Mouse (Mus musculus) skeletal muscle tissue, adult 2 months (tissue): ENCODE results near the gene Frmd4a.
A peak's percentile ranks its signal among the peaks of the same experiment; 100 is the strongest.

Source experiments
- DNase-seq: peaks from one replicate; pipeline ENCODE4 v3.0.0-alpha.2; 2012; ENCODE audit warnings: low read depth, low spot score

Gene Frmd4a

DNA sequence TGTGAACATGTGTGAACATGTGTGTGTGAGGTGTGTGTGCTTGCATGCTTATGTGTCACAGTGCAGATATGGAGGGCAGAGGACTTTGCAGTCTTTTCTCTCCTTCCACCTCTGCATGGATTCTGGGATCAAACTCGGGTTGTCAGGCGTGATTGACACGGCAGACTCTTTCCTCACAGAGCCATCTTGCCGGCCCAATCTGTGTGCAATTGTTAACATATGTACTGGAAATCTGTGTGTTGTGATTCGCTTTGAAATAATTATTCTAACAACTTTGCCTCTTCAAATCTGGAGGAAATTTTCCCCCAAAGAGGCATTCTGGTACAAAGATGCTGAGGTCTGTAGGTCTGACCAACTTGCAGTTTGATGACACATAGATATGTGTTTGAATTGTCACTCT is 468.7 kb downstream of the Frmd4a start:
- DNase-seq = no peak

DNA sequence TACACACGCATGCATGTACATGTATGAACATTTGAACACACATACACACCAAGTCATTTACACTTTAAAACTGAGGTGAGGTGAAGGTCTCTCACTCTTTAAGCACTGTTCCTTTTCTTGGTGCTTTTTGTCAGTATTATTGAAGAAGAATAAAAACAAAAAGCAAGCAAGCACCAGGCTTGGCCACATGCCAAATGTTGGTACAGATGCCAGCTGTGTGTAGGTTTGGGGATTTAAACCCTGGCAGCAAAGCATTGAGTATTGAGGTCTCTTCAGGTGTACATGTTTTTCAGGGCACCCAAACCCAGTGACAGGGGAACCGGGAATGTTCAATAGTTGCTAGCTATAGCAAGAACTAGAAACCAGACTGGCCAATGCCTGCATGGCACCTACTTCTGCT is 469.8 kb downstream of the Frmd4a start:
- no peak for DNase-seq

DNA sequence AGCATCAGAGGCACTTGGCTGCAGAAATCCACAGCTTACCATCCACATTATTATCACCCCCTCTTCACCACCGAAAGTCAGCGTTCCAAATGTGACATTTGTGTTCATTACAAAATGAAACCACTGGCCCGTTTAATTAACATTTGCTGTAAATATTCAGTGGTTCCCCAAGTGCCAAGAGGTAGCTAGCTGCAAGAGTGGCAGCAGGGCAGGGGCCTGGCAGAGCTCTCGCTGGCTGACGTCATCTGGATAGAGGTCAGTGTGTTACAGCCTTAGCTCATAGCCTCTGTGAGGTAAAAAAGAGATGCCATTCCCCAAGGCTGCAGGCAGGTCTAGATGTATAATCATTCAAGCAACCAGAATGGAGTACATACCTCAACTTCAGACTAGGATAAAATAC is 473.3 kb downstream of the Frmd4a start:
- no peak for DNase-seq

DNA sequence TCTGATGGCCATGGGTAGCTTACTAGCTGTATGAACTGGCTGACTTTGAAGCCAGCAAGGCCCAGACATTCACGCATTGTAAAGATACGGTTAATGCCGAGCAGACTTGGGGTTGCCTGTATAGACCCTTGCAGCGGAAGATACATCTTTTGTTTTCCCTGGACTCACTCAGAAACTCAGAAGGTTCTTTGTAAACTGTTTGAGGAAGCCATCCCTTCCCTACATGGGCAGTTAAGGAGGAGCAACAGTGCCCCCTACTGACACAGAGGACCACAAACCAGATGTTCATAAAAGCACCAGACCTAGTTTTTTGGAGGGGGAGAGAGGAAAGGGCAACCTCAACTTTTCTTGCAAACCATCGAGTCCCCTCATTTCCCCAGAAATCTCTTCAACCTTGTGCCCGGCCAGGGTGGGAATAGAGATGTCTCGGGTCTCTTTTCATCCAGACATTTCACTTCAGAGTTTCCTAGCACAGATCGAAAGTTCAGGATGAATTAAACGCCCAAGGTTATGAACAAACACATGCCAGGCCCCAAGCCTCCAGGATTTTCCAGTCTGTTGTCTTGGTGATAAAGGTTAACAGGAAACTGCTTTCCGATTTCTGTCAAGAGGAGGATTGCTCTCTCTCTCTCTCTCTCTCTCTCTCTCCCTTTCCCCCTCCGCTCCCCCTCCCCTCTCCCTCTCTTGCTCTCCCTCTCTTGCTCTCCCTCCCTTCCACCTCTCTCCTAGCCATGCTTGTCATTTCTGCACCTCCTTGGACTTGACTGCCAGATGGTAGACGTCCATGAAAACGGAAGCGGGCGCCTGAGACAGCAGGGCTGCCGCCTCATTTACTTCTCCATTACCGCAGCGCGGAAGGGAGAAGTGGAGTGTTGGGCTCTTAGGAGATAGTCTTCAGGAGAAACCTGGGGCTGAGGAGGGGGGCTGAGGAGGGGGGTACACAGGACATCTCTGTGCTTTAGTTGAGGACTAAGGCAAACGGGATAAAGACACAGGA is 475.3 kb downstream of the Frmd4a start:
- peak; percentile 69 for DNase-seq

DNA sequence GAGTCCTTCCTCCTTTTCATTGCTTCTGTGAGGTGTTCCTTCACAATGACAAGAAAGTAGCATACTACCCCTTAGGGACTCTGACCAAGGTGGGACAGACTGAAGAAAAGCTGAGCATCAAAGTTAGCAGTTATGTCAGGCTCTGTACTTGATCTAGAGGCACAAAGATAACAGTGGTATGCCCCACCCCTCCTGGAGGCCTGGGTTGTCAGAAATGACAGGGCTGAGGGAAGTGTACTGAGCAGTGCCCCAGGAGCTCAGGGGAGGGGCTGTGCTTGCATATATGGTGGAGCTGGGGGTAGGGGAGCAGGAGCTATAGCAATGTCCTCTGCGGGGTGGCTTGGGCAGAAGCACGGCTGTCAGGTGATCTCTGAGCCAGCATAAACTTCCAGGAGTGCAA is 477.0 kb downstream of the Frmd4a start:
- DNase-seq = no peak

DNA sequence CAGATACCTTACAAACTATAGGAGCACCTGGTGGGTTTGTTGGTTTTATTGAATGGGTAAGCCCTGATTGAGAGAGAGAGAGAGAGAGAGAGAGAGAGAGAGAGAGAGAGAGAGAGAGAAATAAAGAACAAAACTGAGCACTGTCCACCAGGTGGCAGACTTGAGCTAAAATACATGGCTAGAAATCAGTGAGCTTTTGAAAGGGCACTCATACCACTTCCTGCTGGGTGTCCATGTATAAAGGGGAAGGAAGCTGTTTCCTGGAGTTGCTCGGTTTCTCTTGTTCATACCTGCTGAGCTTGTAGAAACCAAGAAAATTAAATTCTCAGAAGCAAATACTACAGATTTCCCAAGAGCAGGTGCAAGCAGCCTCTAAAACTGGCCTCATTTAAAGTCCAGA is 481.7 kb downstream of the Frmd4a start:
- peak; percentile 65 for DNase-seq

DNA sequence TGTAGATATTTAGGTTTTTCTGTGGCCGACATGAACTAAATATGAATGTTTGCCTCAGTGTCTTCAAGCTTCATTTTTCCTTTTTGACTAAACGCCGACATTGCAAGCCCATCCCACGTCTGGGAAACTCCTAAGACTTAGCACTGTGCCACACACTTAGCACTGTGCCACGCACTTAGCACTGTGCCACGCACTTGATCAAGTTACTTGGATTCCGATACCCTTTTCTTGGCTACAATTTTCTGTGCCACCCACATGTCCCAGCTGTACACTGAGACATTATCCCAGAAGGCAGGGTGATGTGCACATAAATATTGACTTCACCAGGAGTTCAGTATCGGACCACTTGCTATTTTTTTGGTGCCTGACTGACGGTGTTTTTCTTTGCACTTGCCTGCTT is 482.4 kb downstream of the Frmd4a start:
- DNase-seq = no peak

DNA sequence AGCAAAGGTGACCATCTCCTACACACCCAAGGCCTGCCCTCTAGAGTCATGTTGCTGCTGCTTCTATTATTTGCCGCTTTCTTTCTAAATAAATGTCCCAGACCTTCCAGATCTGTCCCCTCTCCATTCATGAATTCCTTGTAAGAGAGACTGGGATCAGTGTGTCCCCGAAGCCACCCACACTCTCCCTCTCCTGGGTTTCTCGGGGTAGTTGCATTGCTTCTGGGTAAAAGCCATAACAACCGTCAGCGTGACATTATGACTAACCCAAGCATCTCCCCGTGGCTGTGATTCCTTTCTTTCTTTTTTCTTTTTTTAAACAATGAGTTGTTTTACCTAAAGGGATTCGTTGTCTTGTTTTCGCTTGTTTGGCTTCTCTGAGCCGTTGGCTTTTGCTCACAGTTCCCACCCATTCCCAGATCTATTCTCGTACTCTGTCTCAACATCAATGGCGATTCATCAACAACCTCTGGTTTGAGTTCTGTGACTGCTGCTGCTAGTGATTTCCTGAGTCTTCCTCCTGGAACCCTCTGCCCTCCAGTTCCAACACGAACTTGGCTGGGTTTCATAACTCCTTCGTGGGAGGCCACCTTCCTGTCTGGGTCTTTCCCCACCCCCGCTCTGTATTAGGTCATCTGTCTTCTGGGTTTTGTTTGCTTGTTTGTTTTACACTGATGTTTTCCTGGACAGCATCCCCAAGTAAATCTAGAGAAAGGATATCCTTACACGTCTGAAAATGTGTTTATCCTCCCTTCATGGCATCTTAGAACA is 483.9 kb downstream of the Frmd4a start:
- no peak for DNase-seq

DNA sequence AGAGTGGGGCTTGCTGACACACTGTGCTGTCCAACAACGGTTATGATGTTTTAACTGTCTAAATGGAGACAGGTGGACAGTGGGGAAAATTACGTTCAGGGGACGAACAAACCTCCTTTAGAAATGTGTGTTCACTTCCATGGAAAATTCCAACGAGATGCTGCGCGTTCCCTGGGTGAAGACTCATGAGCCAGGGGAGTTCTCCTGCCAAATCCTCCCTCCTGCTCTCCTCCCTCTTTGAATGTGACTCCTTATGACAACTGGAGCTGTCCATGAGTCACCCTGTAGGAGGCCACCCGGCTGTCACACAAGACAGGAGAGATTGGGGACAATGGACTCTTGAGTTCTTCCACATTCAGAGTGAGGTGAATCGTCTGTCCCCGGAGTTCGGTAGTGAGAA is 486.9 kb downstream of the Frmd4a start:
- peak; percentile 48 for DNase-seq

DNA sequence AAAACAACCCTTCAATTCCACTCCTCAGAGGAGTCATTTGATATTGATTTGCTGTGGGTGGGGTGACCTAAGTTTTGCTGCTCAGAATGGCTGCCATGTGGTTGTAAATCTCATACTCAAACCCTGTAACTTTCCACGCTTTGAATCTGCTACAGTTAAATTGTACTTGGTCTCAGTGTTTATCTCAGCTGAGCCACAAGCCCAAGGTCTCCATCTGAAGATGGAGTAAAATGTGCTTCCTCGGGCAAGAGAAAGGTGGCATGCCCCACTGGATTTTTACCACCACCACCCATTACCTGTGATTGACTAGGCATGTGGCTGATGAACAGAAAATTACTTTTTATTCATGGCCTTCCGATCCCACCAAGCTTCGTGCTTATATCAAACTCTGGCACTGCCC is 488.2 kb downstream of the Frmd4a start:
- DNase-seq = no peak

DNA sequence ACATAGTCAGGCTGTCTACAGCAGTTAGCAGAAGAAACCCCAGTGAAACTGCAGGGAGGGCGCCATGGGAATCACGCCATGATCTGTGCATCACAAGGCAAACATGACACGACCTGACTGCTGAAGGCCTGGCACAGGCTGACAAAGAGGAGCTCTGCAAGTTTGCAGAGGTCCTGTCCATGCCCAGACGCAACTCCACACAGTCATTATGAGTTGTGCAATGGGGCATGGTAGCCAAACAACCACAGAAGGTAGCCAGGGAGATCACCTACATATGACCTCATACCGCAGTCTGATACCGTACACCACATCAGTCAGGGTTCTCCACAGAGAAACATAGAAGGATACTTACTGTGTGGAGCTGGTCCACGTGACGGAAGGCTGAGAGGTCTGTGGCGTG is 489.1 kb downstream of the Frmd4a start:
- no peak for DNase-seq

DNA sequence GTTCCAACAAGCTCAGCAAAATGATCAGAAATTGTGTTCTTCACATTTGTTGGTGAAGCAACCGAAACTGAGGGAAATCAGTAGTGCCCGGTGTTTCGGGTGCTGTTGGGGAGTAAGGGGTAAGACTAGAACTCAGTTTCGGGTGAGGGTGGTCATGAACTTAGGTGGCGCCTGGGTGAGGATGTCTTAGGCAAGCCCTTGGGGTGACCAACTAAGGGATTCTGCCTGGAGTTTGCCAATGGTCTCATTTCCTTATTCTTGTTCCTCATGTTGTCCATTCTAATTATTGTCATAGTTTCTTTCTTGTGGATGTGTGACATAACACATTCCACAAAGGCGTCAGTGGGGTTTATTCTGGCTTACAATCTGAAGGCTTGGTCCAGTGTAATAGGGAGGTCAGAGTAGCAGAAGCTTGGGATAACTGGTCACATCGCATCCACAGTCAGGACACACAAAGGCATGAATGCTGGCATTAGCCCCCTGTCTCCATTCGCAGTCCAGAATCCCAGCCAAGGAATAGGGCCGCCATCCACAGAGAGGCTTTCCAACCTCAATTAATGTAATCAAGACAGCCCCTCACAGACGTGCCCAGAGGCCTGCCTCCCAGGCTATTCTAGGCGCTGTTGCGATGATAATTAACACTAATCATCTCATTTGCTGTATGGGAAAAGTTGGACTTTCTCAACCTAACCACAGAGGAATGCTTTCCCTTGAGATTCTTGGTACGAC is 490.5 kb downstream of the Frmd4a start:
- DNase-seq = no peak

DNA sequence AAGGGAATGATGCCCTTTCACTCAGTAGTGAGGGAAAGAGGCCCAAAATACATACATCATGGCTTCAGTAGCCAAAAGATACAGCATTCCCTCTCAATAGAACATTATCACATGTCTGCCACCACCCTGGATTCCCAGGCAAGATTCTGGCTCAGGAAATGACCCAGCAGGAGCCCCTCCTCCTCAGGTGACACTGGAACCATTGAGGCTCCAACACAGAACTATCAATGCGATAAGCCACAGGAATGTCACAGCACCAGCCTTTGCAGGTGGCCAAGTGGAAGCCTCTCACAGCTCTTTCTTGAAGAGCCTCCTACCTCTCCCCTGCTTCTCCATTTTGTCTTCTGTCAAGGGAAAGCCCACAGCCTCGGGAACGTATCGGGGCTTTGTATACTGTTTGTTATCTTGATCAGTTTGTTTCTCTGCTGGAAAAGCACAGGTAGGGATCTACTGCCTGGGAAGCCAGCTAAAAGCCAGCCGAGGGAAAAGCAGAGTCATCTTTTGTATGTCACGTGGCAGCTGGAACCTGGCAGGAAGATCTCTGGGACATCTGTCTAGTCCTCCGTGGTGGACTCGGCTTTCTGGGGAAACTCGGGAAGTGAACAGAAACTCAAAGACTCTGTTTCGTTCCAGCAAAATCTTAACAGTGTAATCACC is 491.6 kb downstream of the Frmd4a start:
- peak; percentile 34 for DNase-seq

DNA sequence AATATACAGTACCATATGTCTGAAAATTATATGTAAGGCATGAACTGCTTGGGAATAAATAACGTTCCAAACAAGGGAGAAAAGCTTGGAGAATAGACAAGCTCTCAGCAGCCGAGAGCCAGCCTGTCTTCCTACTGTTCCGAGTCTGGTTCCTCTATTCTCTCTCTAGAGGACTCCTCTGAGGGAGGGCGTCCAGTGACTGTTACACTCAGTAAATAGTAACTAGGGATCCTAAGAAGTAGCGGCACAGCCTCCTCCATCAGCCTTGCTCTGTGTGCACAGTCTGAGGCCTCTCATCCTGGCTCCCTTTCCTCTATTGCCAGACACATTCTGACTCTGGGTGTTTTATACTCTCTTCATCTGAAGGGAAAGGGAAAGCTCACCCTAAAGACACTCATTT is 492.2 kb downstream of the Frmd4a start:
- DNase-seq = no peak

DNA sequence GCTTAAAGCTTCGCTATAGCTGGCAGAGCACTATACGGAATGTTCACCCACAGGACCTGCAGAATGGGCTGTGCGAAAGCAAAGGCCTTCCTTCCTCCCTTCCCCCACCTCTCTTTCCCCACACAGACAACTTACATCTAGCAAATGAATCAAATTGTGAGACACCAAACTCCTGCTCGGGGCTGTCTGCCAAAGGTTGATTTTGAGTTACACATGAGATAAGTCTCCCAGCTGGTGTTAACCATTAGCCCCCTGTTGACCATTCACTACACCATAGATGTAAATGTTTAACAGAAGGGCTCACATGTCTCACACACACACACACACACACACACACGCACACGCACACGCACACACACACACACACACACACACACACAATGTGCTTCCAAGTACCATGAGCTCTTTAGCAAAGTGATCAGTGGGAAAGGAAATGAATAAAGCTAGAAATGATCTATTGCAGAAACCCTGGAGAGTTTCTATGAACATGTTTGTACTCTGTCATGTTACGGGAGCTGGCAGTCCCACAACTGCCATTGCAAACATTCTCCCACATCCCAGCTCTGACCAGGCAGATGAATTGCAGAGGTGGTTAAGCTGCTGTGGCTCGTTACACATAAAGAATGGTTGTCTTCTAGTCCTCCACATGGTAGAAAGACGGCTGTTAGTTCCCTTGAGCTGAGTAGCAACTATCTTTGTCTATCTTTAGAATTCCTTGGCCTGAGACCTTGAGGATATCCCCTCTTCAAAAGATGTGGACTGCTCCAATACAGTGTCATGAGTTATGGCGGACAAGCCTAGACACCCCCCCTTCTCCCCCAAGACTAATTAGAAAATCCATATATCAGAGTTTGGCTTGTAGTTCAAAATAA is 492.9 kb downstream of the Frmd4a start:
- DNase-seq = no peak

DNA sequence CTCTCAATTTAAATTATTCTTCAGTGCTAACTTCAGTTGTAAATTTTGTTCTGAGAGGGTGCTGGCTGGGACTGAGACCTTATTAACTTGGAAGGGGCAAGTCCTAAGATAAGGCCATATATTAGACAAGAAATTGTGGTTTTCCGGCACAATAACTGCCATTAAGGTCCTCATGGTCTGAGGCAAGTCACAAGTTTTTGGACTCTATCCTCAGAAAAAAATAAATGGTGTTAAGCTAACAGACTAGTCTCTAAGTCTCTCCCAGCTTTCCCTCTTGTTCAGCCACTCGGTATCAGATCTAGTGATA is 493.5 kb downstream of the Frmd4a start:
- no peak for DNase-seq

DNA sequence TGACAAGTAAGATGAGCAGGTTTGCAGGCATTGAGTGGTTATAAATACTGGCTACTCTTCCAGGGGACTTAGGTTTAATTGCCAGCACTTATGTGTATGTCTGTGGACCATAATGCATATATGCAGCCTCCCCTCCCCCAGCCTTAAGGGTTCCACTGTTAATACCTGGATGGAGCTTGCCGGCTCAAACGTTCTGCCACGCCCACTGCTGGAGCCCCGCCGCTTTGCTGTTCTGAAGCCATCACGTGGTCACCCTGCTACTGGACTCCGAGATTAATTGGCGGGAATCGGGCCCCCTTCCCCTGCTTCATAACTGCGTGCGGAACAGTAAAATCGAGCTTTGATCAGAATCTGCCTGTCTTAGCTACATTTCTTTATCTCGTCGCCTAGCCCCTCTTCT is 495.1 kb downstream of the Frmd4a start:
- no peak for DNase-seq

DNA sequence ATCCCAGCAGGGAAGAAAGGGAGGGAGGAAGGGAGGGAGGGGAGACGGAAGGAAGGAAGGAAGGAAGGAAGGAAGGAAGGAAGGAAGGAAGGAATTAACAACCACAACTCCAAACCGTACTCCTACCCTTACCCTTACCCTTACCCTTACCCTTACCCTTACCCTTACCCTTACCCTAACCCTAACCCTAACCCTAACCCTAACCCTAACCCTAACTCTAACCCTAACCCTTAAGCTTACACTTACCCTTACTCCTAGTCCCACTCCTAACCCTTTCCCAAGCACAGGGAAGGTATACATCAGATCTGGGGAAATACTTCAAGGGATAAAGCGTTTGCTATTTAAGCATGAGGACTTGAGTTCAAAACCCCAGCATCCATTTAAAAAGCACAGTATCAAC is 498.4 kb downstream of the Frmd4a start:
- no peak for DNase-seq

DNA sequence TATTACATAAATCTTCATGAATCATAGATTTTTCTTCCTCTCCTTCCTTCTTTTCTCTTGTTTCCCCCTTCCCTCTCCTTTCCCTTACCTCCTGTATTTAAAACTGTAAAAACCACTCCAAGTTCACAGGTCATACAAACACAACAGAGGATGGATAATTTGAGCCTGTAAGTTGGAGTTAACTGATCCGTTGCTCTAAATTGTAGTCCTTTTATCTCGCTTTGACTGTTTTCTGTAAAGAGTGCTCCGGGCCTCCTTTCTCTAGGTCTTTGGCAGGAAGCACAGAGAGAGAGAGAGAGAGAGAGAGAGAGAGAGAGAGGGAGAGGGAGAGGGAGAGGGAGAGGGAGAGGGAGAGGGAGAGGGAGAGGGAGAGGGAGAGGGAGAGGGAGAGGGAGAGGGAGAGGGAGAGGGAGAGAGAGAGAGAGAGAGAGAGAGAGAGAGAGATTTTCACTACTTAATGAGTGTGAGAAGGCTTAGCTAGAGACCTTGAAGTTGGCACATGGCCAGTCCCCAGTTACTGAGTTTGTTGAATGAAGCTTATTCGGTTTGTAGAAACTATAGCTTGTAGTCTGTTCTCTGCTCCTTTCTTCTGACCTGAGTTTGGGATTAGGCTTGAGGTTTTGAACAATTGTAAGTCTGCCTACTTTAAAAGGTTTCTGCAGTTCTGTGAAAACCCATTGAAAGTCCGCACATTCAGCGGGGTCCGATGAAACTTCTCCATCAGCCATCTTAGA is 499.5 kb downstream of the Frmd4a start:
- DNase-seq = no peak

DNA sequence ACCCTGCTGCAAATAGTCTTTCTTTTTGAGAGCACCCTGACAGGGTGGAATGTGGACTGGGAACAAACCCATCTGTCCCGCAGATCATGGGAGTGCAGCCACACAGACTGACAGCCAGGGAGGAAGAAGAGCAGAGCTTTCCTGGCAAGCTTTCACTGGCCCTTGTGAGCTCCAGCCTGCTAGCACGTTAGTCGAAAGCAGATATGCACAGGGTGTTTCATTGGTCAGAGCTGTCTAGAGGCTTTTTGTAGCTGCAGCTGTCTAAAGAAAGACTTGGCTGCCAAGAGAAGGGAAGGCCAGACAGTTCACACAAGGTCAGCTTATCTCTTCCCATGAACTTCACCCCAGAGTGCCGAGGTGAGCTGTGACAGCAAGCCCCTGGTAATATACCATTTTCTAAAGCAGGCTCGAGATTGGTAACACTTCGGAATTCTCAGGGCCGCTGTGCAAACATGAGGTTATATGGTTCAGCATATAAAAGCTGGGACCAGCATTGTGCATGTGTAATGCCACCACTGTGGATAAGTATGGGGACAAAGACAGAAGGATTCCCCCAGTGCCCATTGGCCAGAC is 500.1 kb downstream of the Frmd4a start:
- peak; percentile 81 for DNase-seq
